Mouse (Mus musculus): ENCODE results near the gene St3gal3.

Gene St3gal3

GRCm38 (mm10) chr4:118134485-118135365 lies at the start of gene St3gal3:
TSS of gene St3gal3 (minus strand) at chr4:118134914.
- DNase-seq (ENCODE audit: low spot score), result peak; percentile 95

DNA sequence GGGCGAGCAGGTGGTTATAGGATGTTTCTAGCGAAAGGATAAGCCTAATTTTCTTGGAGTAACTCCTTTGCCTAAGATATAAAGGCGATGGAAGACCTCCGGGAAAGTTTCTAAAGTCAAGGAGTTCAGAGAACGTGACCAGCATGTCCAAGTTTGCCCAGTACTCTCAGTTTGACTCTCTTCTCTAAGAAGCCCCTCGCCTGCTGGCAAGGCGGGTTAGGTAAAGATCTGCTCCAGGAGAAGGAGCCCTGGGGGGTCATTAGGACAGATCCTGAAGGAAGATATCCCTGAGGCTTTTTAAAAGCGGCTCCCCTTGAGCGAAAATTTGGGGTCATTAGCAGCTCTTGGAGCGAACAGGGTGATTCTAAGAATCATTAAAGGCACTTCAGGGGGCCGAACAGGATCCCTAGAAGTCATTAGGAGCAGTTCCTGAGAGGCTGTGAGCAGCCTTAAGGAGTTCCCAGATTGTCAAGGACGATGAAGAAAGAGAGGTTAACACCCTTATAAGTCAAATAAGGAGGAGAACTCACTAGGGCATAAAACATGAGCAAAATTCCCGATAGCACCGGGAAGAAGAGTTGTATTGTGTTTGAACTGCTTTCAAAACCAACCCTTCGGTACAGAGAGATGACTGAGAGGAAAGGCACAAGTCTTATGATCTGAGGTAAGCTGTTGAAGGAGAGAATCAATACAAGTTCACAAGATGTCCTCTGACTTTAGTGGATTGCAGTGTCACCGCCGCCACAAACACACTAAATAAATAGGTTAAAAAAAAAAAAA lies 45.8 kb upstream of the St3gal3 start:
- DNase-seq (ENCODE audit: low spot score), result peak; percentile 37

GRCm38 (mm10) chr4:118179467-118180300 lies 45.0 kb upstream of the St3gal3 start, which contains the start of gene Kdm4a:
TSS of gene Kdm4a (minus strand) at chr4:118180043.
- peak; percentile 99 for DNase-seq (ENCODE audit: low spot score)

GRCm38 (mm10) chr4:118178952-118179466 lies 44.3 kb upstream of the St3gal3 start:
- peak; percentile 11 for DNase-seq (ENCODE audit: low spot score)

- DNase-seq (ENCODE audit: low spot score), result no peak
Observed at GRCm38 (mm10) chr4:118172461-118172860, 37.7 kb upstream of the St3gal3 start.

GRCm38 (mm10) chr4:118171006-118171405 lies 36.3 kb upstream of the St3gal3 start:
- DNase-seq (ENCODE audit: low spot score), result peak; percentile 50

GRCm38 (mm10) chr4:118162123-118162522 lies 27.4 kb upstream of the St3gal3 start:
- no peak for DNase-seq (ENCODE audit: low spot score)

DNA sequence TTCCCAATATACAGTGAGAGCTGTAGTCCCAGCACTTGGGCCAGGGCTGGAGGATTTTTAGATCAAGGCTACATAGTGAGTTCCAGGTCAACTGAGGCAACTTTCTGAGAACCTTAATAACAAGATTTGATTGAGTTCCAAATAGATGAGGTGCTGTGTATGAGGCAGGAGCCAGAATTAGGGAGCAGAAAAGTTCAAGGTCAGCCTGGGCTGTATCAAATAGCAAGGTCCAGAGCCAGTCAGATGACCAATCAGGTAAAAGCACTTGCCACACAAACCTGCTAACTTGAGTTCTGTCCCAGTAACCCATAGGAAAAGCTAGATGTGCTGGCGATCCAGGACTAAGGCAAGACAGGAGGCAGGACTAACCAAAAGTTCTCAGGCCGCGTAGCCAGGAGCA lies 23.0 kb upstream of the St3gal3 start:
- DNase-seq (ENCODE audit: low spot score), result no peak

DNA sequence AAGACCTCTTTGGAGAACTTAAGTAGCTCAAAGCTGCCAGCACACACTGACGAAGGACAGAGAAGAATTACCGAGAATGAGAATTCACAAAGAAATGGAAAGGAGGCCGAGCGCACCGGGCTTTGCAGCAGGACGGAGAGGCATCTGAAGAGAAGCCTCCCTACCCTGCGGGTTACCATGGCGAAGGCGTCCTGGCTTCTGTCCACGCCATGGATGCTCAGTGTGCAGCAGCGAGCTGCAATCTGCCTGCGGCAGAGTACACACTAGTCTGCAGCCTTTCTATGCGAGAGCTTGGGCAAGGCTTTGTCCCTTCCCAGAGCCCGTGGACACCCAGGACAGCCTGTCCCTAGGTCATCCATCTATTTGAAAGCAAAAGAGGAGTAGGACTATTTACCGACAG lies 21.8 kb upstream of the St3gal3 start:
- no peak for DNase-seq (ENCODE audit: low spot score)

DNA sequence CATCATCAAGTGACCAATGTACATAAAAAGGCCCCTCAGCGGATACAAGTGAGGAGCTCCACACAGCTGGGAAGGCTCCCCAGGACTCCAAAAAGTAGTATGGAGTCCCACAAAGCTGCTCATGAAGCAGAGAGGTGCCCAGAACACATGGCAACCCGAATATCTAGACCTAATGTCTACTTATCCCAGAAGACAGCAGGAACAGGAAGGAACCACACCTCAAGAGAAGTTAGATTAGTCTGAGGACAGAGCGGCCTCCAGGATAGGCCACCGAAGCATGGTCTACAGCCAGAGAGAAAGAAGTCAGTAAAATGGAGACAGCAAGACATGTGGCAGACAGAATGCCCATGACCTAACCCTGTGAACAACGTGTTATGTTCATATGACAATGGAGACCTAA lies 20.2 kb upstream of the St3gal3 start:
- no peak for DNase-seq (ENCODE audit: low spot score)

- DNase-seq (ENCODE audit: low spot score), result no peak
Observed at GRCm38 (mm10) chr4:118152020-118152785, 17.5 kb upstream of the St3gal3 start.

- DNase-seq (ENCODE audit: low spot score), result no peak
Observed at GRCm38 (mm10) chr4:118150804-118151203, 16.1 kb upstream of the St3gal3 start.

- DNase-seq (ENCODE audit: low spot score), result no peak
Observed at GRCm38 (mm10) chr4:118149956-118150680, 15.4 kb upstream of the St3gal3 start.

GRCm38 (mm10) chr4:118149055-118149576 lies 14.4 kb upstream of the St3gal3 start:
- DNase-seq (ENCODE audit: low spot score), result no peak

DNA sequence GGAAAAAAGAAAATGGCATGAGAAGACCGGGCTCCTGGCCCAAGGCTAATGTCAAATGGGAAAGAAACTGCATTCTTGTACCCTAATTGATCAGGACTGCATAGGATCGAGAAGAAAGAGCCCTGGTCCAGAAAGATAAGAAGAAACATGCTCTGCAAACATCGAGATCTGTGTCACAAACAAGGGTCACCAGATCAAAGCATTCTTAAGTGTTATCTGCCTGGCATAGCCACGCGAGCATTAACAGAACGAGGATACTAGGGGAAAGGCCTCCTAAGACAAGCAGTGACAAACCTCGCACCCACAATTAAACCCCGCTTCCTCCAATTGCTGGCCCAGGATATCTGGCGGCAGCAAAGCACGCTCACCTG lies 13.6 kb upstream of the St3gal3 start:
- DNase-seq (ENCODE audit: low spot score), result no peak

DNA sequence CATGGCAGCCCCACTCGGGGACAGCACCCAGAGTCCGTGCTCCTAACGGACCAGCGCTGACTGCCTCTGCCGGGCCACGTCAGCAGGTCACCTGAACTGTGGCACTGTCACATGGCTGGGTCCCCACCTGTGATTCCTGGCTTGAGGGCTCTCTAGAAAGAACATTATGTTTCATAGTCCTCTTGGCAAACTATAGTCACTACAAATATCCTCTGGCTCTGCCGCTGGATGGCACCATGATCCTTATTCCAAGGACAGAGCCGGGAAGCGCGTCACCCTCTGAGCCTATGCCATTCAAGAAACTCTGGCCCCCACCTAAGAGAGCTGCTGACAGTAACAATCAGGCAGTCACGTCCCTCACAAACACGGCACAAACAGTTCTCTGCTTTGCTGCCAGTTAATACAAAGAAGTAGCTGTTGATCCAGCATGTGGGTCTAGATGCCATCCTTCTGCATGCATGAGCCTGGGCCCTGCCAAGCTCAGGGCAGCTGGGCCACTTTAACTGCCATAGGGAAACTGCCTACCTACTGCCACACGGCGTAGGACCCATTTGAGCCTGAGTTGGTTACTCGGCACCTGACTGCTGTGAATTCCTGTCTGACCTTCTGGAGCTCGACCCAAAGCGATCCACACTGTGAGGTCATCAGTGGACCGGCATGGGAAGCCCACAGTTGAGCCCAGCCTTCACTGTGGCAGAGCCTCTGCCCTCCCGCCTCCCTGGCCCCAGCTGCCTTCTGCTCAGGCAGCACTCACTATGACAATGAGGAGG lies 13.0 kb upstream of the St3gal3 start:
- no peak for DNase-seq (ENCODE audit: low spot score)

GRCm38 (mm10) chr4:118147090-118147489 lies 12.4 kb upstream of the St3gal3 start:
- DNase-seq (ENCODE audit: low spot score), result no peak

DNA sequence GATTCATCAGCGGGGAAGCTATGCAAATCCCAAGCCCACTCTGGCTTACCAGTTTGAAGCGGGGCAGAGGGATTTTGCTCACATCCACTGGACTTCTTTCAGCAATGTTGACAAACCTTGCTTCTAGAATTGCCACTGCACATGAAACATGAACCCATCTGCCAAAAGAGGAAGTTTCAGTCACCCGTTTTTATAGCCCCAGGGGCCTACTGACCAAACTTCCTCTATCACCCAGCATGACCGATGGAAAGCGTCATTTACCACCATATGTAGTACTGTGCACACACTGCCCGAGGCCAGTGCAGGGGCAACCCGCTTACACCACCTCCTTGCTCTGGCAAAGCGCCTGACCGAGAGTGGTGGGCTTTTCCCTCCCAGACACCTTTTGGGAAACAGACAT lies 9.6 kb upstream of the St3gal3 start:
- no peak for DNase-seq (ENCODE audit: low spot score)

- DNase-seq (ENCODE audit: low spot score), result no peak
Observed at GRCm38 (mm10) chr4:118143679-118144078, 9.0 kb upstream of the St3gal3 start.

All from embryo, embryonic 10 days (tissue).